Mouse (Mus musculus): ENCODE results near the gene Il3. TPM values are rescaled to one million over a fixed set of nuclear protein-coding genes. Genes with fewer than 3 reads are reported as not detected.
"Not testable (repeated sequence)": the region's sequence is repeated elsewhere in the genome, so short reads cannot be mapped to it uniquely, and the experiment has no call there.

The Il3 gene
- polyA plus RNA-seq, 1 experiment from 2014 or later: not detected

DNA sequence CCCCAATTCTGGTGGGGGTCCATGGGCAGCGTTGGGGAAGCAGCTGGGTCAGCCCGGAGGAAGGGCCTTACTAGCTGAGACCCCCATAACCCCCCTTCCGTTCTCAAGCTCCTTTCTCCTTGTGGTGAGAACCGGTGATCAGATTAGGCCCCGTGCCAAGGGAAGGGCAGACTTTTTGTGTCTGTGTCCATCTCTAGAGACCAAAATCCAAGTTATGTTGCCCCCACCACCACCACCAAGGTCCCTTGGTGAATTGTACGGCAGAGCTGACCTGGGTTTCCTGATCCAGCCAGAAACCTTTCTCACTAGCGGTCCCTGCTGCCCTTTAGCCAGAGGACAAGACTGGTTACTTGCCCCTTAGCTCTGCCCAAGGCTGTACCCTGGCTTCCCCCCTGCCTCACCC, 37.4 kb upstream of the Il3 start:
- Histone ChIP-seq H3K4me1 (ENCODE audit: control insufficient read depth, insufficient read depth, low read length) (peaks cover 8% of the 10 kb centered on the region), H3K9me3 (replicated peaks; ENCODE audit: control insufficient read depth, low read length) (no peaks in the 10 kb centered on the region), H3K9ac (ENCODE audit: low read length) (0 out of 2 replicates have a peak overlapping the region, but pooled peaks have one; percentile 50), H3K36me3 (ENCODE audit: control insufficient read depth, insufficient read depth) (no peaks in the 10 kb centered on the region), H3K27me3 (ENCODE audit: control insufficient read depth, insufficient read depth, low read length) (peaks cover 24% of the 10 kb centered on the region), H3K4me3 (ENCODE audit: low read length) (peak overlapping the region; percentile 58), H3K4me2 (ENCODE audit: low read depth, low read length) (peak overlapping the region; percentile 94), H3K27ac (ENCODE audit: low read length) (no peak overlapping the region)
- no peak for ATAC-seq (replicated peaks; ENCODE audit: extremely low read depth, insufficient read depth, low FRiP score)
- 7% methylated on average over 7 of the region's 7 CpGs for WGBS

DNA sequence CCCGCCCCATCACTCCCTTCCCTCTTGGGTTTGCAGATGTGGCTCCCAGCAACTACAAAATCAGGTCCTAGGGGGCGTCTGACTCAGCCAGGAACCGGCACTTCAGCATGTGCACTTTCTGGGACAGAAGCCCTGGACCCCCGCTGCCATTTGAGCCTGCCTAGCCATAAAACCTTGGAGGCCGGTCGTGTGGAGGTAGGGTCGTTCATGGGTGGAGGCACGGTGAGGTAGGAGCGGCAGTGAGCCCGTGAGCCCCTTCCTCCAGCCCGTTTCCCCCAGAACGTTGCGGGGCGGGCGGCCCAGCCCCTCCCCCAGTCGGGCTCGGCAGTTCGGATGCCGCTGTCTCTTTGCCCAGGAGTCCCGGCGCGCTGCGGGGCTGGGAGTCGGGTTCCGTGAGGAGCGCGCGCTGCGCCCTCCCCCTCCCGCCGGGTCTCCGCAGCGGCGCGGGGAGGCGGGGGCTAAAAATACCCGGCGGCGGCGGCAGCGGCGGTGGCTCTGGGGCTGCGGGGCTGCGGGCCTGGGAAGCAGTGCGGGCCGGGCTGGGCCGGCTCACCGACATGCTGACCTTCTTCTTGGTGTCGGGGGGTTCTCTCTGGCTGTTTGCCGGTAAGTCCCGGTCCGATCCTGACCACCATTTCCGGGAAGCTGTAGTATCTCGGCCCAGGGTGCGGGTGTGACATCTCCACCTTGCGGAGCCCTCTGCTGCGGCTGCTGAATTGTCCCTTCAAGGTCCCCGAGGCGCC, 36.8 kb upstream of the Il3 start, which contains the start of gene Acsl6:
Gene Acsl6 (plus strand): TSS at position 71 of the 743 bp plus-strand sequence.
- peak within 1 kb of the TSS; percentile 50 for H3K9ac ChIP-seq (ENCODE audit: low read length)
- ATAC-seq (replicated peaks; ENCODE audit: extremely low read depth, insufficient read depth, low FRiP score): no peak
- WGBS: under 1% methylated on average over 58 of the region's 59 CpGs

DNA sequence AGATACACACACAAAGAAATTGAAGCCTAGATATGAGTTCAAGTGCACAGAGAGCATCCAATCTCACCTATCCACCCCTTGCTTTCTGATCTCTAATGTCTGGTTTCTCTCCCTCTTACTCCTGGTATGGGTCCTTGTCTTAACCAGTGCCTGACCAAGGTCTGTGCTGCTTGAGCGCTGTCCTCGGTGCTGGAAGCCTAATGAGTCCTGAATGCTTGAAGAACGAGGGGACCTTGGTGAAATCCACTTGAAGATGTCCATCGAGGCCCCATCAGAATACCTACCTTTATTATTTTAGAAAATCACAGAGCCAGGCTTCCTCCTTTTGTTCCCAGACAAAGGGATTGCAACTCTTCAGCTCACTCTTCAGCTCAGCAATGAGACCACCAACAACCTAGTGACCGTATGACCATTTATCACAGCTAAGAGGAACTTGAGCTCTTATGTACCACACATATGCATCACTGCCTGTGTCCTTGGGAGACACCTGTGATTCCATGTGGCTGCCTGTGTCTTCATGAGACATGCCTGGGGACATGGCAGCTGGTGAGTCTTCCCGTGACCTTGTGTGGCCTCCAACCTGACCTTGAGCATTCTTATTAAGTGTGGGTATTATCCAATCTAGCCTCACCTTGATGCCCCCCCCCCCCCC, 36.1 kb upstream of the Il3 start:
- H3K36me3 ChIP-seq (ENCODE audit: control insufficient read depth, insufficient read depth): no peaks in the 10 kb centered on the region
- peaks cover 3% of the 10 kb centered on the region; the same call in 1 of the 2 replicates for H3K9me3 ChIP-seq (replicated peaks; ENCODE audit: control insufficient read depth, low read length)
- peak overlapping the region; percentile 94 for H3K4me2 ChIP-seq (ENCODE audit: low read depth, low read length)
- no peak overlapping the region for H3K9ac ChIP-seq (ENCODE audit: low read length)
- peaks cover 24% of the 10 kb centered on the region for H3K27me3 ChIP-seq (ENCODE audit: control insufficient read depth, insufficient read depth, low read length)
- WGBS: 16% methylated on average over 6 of the region's 6 CpGs
- H3K4me1 ChIP-seq (ENCODE audit: control insufficient read depth, insufficient read depth, low read length): peaks cover 8% of the 10 kb centered on the region
- no peak overlapping the region for H3K4me3 ChIP-seq (ENCODE audit: low read length)
- H3K27ac ChIP-seq (ENCODE audit: low read length): no peak overlapping the region
- no peak for ATAC-seq (replicated peaks; ENCODE audit: extremely low read depth, insufficient read depth, low FRiP score)

More for the DNA sequence above, 36.8 kb upstream of the Il3 start, which contains the start of gene Acsl6:
- Histone ChIP-seq H3K36me3 (ENCODE audit: control insufficient read depth, insufficient read depth) (no peaks in the 10 kb centered on the region), H3K27me3 (ENCODE audit: control insufficient read depth, insufficient read depth, low read length) (peaks cover 24% of the 10 kb centered on the region), H3K4me3 (ENCODE audit: low read length) (peak within 1 kb of the TSS; percentile 58), H3K27ac (ENCODE audit: low read length) (no peak within 1 kb of the TSS), H3K4me1 (ENCODE audit: control insufficient read depth, insufficient read depth, low read length) (peaks cover 8% of the 10 kb centered on the region), H3K4me2 (ENCODE audit: low read depth, low read length) (peak within 1 kb of the TSS; percentile 94), H3K9me3 (replicated peaks; ENCODE audit: control insufficient read depth, low read length) (peaks cover 1% of the 10 kb centered on the region; the same call in 1 of the 2 replicates)

DNA sequence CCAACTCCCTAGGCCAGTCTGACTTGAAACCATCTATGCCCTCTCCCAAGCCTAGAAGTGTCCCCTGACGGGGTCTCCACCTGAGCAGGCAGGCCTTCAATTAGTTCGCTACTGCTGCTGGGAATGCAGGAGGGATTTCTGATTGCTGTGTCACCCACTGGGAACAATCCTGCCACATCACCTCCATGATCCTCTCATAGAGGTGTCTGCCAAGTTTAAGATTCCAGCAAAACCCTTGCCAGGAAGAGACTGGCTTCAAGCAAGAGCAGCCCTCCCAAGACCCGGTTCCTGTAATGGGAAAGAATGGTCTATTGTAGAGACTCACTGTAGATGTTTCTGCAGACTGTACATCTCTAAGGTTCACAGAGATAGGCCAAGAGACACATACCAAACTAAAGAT, 35.5 kb upstream of the Il3 start:
- H3K36me3 ChIP-seq (ENCODE audit: control insufficient read depth, insufficient read depth): no peaks in the 10 kb centered on the region
- peaks cover 7% of the 10 kb centered on the region; the same call in 1 of the 2 replicates for H3K9me3 ChIP-seq (replicated peaks; ENCODE audit: control insufficient read depth, low read length)
- H3K27ac ChIP-seq (ENCODE audit: low read length): no peak overlapping the region
- peaks cover 8% of the 10 kb centered on the region for H3K4me1 ChIP-seq (ENCODE audit: control insufficient read depth, insufficient read depth, low read length)
- peaks cover 24% of the 10 kb centered on the region for H3K27me3 ChIP-seq (ENCODE audit: control insufficient read depth, insufficient read depth, low read length)
- H3K9ac ChIP-seq (ENCODE audit: low read length): no peak overlapping the region
- H3K4me2 ChIP-seq (ENCODE audit: low read depth, low read length): no peak overlapping the region
- ATAC-seq (replicated peaks; ENCODE audit: extremely low read depth, insufficient read depth, low FRiP score): no peak
- 85% methylated on average over 3 of the region's 3 CpGs for WGBS
- no peak overlapping the region for H3K4me3 ChIP-seq (ENCODE audit: low read length)

DNA sequence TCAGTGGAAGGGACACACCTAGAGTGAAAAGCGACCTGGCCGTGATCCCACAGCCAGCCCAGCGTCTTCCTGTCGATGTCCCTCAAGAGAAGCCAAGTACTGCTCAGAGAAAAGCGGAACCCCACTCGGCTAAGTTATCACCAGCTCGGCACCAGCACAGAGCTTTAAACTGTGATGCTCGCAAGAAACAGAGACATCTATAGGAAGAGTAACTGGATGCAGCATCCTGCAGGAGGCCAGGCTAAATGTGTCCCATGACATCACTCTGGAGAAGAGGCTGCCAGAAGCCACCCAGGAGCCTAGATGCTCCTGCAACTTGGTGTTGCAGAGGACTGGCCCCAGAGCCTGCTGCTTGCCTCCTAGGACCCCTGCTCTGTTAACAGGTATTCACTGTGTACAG, 34.9 kb upstream of the Il3 start:
- Histone ChIP-seq H3K27ac (ENCODE audit: low read length) (no peak overlapping the region), H3K4me3 (ENCODE audit: low read length) (no peak overlapping the region), H3K9me3 (replicated peaks; ENCODE audit: control insufficient read depth, low read length) (peaks cover 7% of the 10 kb centered on the region; the same call in 1 of the 2 replicates), H3K36me3 (ENCODE audit: control insufficient read depth, insufficient read depth) (no peaks in the 10 kb centered on the region), H3K9ac (ENCODE audit: low read length) (no peak overlapping the region), H3K27me3 (ENCODE audit: control insufficient read depth, insufficient read depth, low read length) (peaks cover 24% of the 10 kb centered on the region), H3K4me2 (ENCODE audit: low read depth, low read length) (no peak overlapping the region), H3K4me1 (ENCODE audit: control insufficient read depth, insufficient read depth, low read length) (peaks cover 8% of the 10 kb centered on the region)
- ATAC-seq (replicated peaks; ENCODE audit: extremely low read depth, insufficient read depth, low FRiP score): no peak
- WGBS: 76% methylated on average over 8 of the region's 8 CpGs

DNA sequence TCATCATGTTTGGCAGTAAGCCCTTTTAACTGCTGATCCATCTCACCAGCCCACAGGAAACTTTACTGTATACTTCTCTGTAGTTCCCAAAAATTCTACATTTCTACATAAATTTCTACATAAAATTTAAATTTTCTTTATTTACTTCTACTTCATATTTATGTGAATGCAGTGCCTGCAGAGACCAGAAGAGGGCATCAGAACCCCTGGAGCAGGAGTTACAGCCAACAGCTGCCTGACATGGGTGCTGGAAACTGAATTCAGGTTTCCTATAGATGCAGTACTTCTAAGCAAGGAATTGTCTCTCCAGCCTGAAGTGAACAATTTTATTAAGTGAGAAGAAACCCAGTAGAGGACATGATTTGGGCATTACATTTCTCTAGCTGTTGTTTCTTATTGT, 31.7 kb upstream of the Il3 start:
- Histone ChIP-seq H3K4me3 (ENCODE audit: low read length) (no peak overlapping the region), H3K27me3 (ENCODE audit: control insufficient read depth, insufficient read depth, low read length) (peaks cover 7% of the 10 kb centered on the region; the same call in 1 of the 2 replicates), H3K4me1 (ENCODE audit: control insufficient read depth, insufficient read depth, low read length) (peaks cover 2% of the 10 kb centered on the region), H3K9ac (ENCODE audit: low read length) (no peak overlapping the region), H3K9me3 (replicated peaks; ENCODE audit: control insufficient read depth, low read length) (peaks cover 7% of the 10 kb centered on the region; the same call in 1 of the 2 replicates), H3K4me2 (ENCODE audit: low read depth, low read length) (no peak overlapping the region), H3K27ac (ENCODE audit: low read length) (no peak overlapping the region), H3K36me3 (ENCODE audit: control insufficient read depth, insufficient read depth) (no peaks in the 10 kb centered on the region)
- no peak for ATAC-seq (replicated peaks; ENCODE audit: extremely low read depth, insufficient read depth, low FRiP score)

DNA sequence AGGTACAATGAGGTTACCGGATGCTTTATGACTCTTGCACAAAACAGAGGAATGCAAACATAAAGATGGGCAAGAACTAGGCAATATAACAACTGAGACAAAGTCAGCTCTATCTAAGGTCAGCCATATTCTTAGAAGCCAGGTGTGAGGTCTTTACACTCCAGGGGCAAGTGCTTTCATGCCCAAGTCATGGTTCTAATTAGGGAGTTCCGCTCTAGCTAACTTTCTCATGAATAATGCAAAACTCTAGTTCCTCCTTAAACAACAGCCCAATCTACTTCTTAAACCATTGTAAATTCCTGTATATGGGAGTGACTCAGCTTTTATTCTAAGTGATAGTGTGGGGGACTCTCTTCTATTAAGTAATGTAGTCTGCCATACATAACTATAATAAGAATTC, 30.4 kb upstream of the Il3 start:
- H3K9me3 ChIP-seq (replicated peaks; ENCODE audit: control insufficient read depth, low read length); H3K9ac ChIP-seq (ENCODE audit: low read length); H3K4me2 ChIP-seq (ENCODE audit: low read depth, low read length); H3K27ac ChIP-seq (ENCODE audit: low read length); H3K36me3 ChIP-seq (ENCODE audit: control insufficient read depth, insufficient read depth); H3K4me1 ChIP-seq (ENCODE audit: control insufficient read depth, insufficient read depth, low read length); H3K27me3 ChIP-seq (ENCODE audit: control insufficient read depth, insufficient read depth, low read length); ATAC-seq (replicated peaks; ENCODE audit: extremely low read depth, insufficient read depth, low FRiP score); H3K4me3 ChIP-seq (ENCODE audit: low read length): not testable (repeated sequence)
- WGBS: 91% methylated on average over 2 of the region's 2 CpGs

DNA sequence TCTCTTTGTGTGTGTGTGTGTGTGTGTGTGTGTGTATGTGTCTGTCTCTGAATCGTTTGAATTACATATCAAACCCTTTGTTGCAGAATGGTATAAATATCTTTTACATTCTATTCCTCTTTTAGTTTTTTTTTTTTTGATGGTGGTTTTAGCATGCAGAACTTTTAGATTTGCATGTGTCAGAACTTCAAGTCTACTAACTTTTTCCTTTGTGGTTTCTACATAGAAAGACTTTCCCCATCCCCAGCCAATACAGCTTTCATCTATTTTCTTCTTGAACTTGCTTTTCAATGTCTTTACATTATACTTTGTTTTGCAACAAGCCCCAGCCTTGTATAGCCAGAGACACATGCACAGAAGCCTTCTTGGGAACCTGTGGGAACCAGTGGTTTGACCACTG, 29.7 kb upstream of the Il3 start:
- Histone ChIP-seq H3K4me1 (ENCODE audit: control insufficient read depth, insufficient read depth, low read length) (no peaks in the 10 kb centered on the region), H3K9ac (ENCODE audit: low read length) (no peak overlapping the region), H3K4me2 (ENCODE audit: low read depth, low read length) (no peak overlapping the region), H3K4me3 (ENCODE audit: low read length) (no peak overlapping the region), H3K27ac (ENCODE audit: low read length) (no peak overlapping the region), H3K36me3 (ENCODE audit: control insufficient read depth, insufficient read depth) (no peaks in the 10 kb centered on the region), H3K9me3 (replicated peaks; ENCODE audit: control insufficient read depth, low read length) (peaks cover 7% of the 10 kb centered on the region; the same call in 1 of the 2 replicates), H3K27me3 (ENCODE audit: control insufficient read depth, insufficient read depth, low read length) (no peaks in the 10 kb centered on the region)
- ATAC-seq (replicated peaks; ENCODE audit: extremely low read depth, insufficient read depth, low FRiP score): no peak
- WGBS: 85% methylated on average over 1 of the region's 1 CpGs

DNA sequence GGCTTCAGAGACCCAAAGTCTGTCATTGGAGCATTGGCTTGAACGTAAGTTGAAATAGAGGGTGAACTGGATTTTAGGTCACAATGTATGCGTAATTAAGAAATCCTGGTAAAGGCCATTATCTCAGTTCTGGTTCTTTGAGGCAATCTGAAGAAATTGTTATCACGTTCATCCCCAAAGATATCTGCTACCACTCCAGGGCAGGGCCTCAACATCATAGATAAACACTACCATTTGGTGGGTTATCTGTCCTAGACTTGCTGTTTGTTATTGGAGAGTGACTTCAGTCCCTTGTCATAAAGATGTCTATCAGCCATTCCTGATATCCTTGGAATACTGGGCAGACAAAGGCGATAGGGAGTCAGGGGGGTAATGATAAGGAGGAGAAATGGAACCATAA, 28.9 kb upstream of the Il3 start:
- Histone ChIP-seq H3K9me3 (replicated peaks; ENCODE audit: control insufficient read depth, low read length) (peaks cover 7% of the 10 kb centered on the region; the same call in 1 of the 2 replicates), H3K27me3 (ENCODE audit: control insufficient read depth, insufficient read depth, low read length) (no peaks in the 10 kb centered on the region), H3K4me3 (ENCODE audit: low read length) (no peak overlapping the region), H3K4me2 (ENCODE audit: low read depth, low read length) (no peak overlapping the region), H3K9ac (ENCODE audit: low read length) (no peak overlapping the region), H3K27ac (ENCODE audit: low read length) (no peak overlapping the region), H3K4me1 (ENCODE audit: control insufficient read depth, insufficient read depth, low read length) (no peaks in the 10 kb centered on the region), H3K36me3 (ENCODE audit: control insufficient read depth, insufficient read depth) (no peaks in the 10 kb centered on the region)
- WGBS: 74% methylated on average over 4 of the region's 4 CpGs
- ATAC-seq (replicated peaks; ENCODE audit: extremely low read depth, insufficient read depth, low FRiP score): no peak
